Mouse (Mus musculus): ENCODE data around the gene Tmem145. TPM values are rescaled to one million over a fixed set of nuclear protein-coding genes. Genes with fewer than 3 reads are reported as not detected.

Tmem145 gene
- polyA plus RNA-seq, 1 experiment from 2014 or later = 0.38 TPM

Other genes starting within 250 kb of the Tmem145 start
- gene Grik5, start 233.8 kb upstream of the Tmem145 start, polyA plus RNA-seq (2016; fragmentation: Nextera tagmentation; extraction: Ambion mirVana) = 5.4 and 8.7 TPM in 2 replicates
- 44.1 and 48.3 TPM in 2 replicates for gene Zfp574, start 233.5 kb upstream of the Tmem145 start, polyA plus RNA-seq (2016; fragmentation: Nextera tagmentation; extraction: Ambion mirVana)
- gene Pou2f2, start 126.4 kb upstream of the Tmem145 start, polyA plus RNA-seq (2016; fragmentation: Nextera tagmentation; extraction: Ambion mirVana) = 3.3 and 4.1 TPM in 2 replicates
- gene Dedd2, start 85.5 kb upstream of the Tmem145 start, polyA plus RNA-seq (2016; fragmentation: Nextera tagmentation; extraction: Ambion mirVana) = 10.5 and 11.5 TPM in 2 replicates
- gene Zfp526, start 84.7 kb upstream of the Tmem145 start, polyA plus RNA-seq (2016; fragmentation: Nextera tagmentation; extraction: Ambion mirVana) = 3.1 and 3.3 TPM in 2 replicates
- 11.7 and 12.0 TPM in 2 replicates for gene Gsk3a, start 68.3 kb upstream of the Tmem145 start, polyA plus RNA-seq (2016; fragmentation: Nextera tagmentation; extraction: Ambion mirVana)
- 14.2 and 16.6 TPM in 2 replicates for gene Erf, start 55.3 kb upstream of the Tmem145 start, polyA plus RNA-seq (2016; fragmentation: Nextera tagmentation; extraction: Ambion mirVana)
- gene Cic, start 38.4 kb upstream of the Tmem145 start, polyA plus RNA-seq (2016; fragmentation: Nextera tagmentation; extraction: Ambion mirVana) = 21.4 and 25.2 TPM in 2 replicates
- gene Pafah1b3, start 8.1 kb upstream of the Tmem145 start, polyA plus RNA-seq (2016; fragmentation: Nextera tagmentation; extraction: Ambion mirVana) = 224 and 248 TPM in 2 replicates
- gene Prr19, start 4.7 kb upstream of the Tmem145 start, polyA plus RNA-seq (2016; fragmentation: Nextera tagmentation; extraction: Ambion mirVana) = 1.1 and 1.3 TPM in 2 replicates
- 17.6 and 22.2 TPM in 2 replicates for gene Megf8, start 11.1 kb downstream of the Tmem145 start, polyA plus RNA-seq (2016; fragmentation: Nextera tagmentation; extraction: Ambion mirVana)
- gene Cnfn, start 63.6 kb downstream of the Tmem145 start, polyA plus RNA-seq (2016; fragmentation: Nextera tagmentation; extraction: Ambion mirVana) = not detected in 2 replicates
- 8.4 and 8.9 TPM in 2 replicates for gene Lipe, start 92.6 kb downstream of the Tmem145 start, polyA plus RNA-seq (2016; fragmentation: Nextera tagmentation; extraction: Ambion mirVana)
- gene Cxcl17, start 106.8 kb downstream of the Tmem145 start, polyA plus RNA-seq (2016; fragmentation: Nextera tagmentation; extraction: Ambion mirVana) = 0.54 and 0.91 TPM in 2 replicates
- 1.5 and 1.7 TPM in 2 replicates for gene Ceacam1, start 171.5 kb downstream of the Tmem145 start, polyA plus RNA-seq (2016; fragmentation: Nextera tagmentation; extraction: Ambion mirVana)
- 0.08 TPM in 1 of 2 replicates, not detected in the other for gene Ceacam2, start 233.8 kb downstream of the Tmem145 start, polyA plus RNA-seq (2016; fragmentation: Nextera tagmentation; extraction: Ambion mirVana)